Mouse (Mus musculus): ENCODE results near the gene Arpc5l. TPM values are rescaled to one million over a fixed set of nuclear protein-coding genes. Genes with fewer than 3 reads are reported as not detected.

Gene Arpc5l
- polyA plus RNA-seq, 1 experiment: 96.1 TPM

DNA sequence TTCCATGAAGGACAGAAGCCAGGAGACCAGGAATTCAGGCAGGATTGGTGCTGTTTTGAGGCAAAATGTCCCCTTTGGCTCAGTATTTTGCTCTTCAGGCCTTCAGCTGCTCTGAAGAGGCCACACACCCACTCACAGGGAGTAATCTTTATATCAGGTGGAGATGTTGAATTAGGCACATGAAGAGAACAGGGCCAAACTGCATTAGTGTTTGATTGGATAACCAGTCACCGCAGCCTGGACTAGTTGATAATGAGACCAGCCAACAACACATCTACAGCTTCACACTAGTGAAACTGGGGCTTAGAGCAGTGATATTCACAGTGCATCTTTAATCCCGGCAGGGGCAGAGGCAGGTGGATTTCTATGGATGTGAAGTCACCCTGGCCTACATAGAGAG is 16.2 kb upstream of the Arpc5l start:
- no peak for TF ChIP-seq GATA1 (IDR thresholded peaks at IDR 0.05; ENCODE audit: low read length)

GRCm38 (mm10) chr2:38992004-38992403 is 13.1 kb upstream of the Arpc5l start:
- no peak for TF ChIP-seq GATA1 (IDR thresholded peaks at IDR 0.05; ENCODE audit: low read length)

DNA sequence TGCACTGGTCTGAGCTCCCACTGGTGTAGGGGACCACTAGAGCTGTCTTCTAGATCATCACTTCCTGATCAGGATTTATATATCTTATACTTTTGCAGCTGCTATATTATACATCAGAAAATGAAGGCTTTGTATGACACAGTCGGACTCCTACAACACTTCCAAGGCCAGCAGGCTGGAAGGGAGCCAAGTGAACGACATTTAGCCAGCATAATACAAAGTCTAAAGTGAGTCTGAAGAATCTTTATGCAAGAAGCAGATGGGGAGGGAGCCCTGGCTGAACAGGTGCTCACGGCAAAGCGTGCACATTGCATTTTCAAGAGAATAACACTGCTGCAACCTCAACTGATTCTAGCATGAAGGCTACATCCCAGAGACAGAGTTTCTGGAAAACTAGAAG is 12.7 kb upstream of the Arpc5l start:
- TF ChIP-seq GATA1 (IDR thresholded peaks at IDR 0.05; ENCODE audit: low read length): no peak

GRCm38 (mm10) chr2:38997386-38998374 is 7.5 kb upstream of the Arpc5l start, which contains the start of gene Wdr38:
Gene Wdr38, plus strand, starts transcription at chr2:38997476.
- no peak for TF ChIP-seq GATA1 (IDR thresholded peaks at IDR 0.05; ENCODE audit: low read length)

- no peak for TF ChIP-seq GATA1 (IDR thresholded peaks at IDR 0.05; ENCODE audit: low read length)
Measured at GRCm38 (mm10) chr2:38999381-38999780, 5.8 kb upstream of the Arpc5l start.

DNA sequence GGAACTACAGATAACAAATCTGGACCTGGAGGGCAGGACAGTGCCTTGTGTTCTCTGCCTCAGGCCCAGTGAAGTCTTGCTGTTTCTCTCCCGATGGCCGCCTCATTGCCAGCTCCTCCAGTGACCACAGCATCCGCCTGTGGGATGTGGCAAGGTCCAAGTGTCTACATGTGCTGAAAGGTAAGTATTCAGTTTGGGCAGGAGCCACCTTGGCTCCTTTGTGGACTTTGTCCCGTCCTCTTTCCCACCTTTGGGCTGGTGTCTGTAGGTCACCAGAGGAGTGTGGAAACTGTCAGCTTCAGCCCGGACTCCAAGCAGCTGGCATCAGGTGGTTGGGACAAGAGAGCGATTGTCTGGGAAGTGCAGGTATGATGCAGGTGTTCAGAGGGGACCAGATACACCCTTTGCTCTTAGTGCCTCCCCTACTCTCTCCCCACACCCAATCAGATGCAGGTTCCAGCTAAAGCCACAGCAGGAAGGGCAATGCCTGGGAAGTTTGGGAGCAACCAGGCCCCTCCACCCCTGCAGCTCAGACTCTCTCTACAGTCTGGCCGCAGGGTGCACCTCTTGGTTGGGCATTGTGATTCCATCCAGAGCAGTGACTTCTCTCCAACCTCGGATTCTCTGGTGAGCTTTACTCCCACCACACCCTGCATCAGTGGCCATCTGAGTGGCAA is 5.1 kb upstream of the Arpc5l start:
- TF ChIP-seq GATA1 (IDR thresholded peaks at IDR 0.05; ENCODE audit: low read length): no peak

DNA sequence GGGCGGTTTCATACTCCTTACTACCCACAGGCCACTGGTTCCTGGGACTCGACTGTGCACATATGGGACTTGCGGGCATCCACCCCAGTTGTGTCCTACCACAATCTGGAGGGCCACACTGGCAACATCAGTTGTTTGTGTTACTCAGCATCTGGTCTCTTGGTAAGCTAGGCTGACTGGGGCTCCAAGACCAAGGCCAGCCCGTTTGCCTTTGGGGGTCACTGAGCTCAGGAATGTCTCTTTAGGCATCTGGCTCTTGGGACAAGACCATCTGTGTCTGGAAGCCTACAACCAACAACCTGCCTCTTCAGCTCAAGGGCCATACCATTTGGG is 4.6 kb upstream of the Arpc5l start:
- TF ChIP-seq GATA1 (IDR thresholded peaks at IDR 0.05; ENCODE audit: low read length): no peak

DNA sequence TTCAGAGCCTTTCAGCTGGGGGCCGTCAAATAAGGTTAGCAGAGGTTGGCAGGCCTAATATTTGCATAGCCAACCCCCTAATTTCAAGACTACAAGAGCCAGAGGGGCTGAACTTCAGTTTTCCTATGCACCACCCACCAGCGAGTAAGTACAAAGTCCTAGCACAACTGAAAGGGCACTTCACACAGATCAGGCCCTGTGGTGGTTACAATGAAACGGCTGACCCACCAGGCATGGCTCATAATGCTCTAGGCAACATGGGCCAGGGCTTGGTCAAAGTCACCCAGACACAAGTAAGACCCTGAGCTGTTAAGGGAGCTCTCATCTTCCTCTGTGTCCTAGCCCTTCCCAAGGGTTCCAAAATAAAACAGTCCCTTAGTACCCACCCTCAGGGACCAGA is 3.3 kb upstream of the Arpc5l start:
- TF ChIP-seq GATA1 (IDR thresholded peaks at IDR 0.05; ENCODE audit: low read length): no peak

- TF ChIP-seq GATA1 (IDR thresholded peaks at IDR 0.05; ENCODE audit: low read length): no peak
Measured at GRCm38 (mm10) chr2:39003106-39003505, 2.0 kb upstream of the Arpc5l start.

DNA sequence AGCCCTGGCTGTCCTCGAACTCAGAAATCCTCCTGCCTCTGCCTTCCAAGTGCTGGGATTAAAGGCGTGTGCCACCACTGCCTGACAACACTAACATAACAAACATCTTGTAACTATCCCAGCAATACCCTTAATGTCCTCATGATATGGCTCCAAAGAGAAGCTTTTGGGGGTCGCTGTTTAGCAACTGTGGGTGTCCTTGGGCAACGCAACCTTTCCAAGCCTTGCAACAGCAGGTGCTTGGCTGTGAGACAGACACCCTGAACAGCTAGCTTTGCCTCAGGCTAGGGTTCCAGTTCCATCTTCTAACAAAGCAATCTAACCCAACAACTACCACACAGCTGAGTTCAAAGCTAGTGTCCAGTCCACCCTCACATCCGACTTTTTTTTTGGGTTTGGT is 1.6 kb upstream of the Arpc5l start:
- TF ChIP-seq GATA1 (IDR thresholded peaks at IDR 0.05; ENCODE audit: low read length): no peak

DNA sequence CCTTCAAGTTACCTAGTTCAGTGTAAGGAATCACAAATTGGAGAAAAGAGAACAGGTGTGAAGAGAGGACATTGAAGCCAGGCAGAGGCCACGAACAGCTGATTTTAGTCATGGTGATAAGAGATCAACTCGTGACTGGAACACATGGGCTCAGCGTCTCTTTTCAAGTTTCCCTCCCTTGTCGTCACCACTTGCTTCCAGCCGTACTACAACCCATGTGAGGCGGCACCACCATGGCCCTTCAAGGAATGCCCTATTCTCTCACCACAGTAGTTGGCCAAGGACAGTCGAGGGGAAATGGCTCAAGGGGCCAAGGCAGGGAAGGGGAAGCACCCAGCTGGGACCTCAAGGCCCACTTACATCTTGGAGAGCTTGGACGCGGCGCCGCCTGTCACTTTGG is 776 bp upstream of the Arpc5l start:
- TF ChIP-seq GATA1 (IDR thresholded peaks at IDR 0.05; ENCODE audit: low read length): no peak

GRCm38 (mm10) chr2:39005574-39006079 is 479 bp downstream of the Arpc5l start, which contains the start of gene Rpl35:
Gene Rpl35, minus strand, starts transcription at chr2:39005624.
- TF ChIP-seq GATA1 (IDR thresholded peaks at IDR 0.05; ENCODE audit: low read length): no peak

DNA sequence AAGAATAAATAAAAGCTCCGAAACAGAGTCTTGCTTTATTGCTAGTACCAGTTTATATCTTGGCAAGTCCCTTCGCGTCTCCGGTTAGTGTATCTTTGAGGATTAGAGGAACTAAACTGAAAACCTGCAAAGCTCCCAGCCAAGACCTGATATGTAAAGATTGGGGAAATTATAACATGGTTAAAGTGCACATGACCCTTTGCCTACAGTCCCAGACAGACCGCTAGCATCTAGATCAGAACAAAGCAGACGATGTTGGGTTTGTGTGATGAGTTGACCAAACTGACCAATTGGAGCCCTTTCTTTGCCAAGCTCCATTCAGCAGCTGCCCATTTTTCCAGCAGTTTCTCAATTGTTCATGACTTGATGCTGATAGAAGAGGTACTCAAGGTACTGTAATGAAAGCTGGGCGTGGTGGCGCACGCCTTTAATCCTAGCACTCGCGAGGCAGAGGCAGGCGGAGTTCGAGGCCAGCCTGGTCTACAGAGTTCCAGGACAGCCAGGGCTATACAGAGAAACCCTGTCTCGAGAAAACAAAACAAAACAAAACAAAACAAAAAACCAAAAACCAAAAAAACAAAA is 1.1 kb downstream of the Arpc5l start:
- no peak for TF ChIP-seq GATA1 (IDR thresholded peaks at IDR 0.05; ENCODE audit: low read length)

DNA sequence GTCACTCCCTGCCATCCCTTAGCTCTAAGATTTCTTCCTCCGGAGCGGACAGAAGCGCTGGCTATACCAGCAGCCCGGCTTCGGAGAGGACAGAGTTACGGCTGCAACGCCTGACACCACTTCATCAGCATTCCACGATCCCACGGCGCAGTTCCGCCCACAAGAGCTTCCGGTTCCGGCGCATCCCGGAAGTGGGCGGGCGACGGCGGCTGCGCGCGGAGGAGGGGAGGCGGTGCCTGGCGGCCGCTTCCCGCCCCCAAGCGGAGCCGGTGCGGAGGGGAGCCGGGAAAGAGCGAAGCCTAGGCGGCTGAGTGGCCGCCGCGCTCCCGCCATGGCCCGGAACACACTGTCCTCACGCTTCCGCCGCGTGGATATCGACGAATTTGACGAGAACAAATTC is 2.7 kb downstream of the Arpc5l start:
- no peak for TF ChIP-seq GATA1 (IDR thresholded peaks at IDR 0.05; ENCODE audit: low read length)

DNA sequence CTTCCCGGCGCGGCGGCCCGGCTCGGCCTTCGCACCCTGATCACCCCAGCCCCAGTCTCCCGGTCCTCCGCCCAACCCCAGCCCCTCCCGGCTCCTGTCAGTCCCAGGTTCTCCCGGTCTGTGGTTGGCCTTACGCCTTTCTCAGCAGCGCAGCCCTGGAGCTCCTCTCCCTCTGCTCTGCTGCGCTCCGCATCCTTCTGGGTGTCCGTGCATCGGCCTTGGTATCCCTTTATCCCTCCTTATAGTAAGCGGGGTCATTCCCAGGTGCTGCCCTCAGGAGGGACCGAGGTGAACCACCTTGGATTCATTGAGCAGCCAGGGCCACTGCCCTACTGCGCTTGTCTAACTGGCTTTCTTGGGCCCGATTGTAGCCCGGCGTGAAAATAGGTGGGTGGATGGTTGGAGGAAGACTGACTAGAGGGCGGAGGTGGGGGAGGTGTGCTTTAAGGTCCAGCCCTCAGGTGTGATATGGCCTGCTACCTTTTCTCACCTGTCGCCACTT is 3.3 kb downstream of the Arpc5l start:
- TF ChIP-seq GATA1 (IDR thresholded peaks at IDR 0.05; ENCODE audit: low read length): no peak

GRCm38 (mm10) chr2:39008954-39009365 is 3.8 kb downstream of the Arpc5l start:
- no peak for TF ChIP-seq GATA1 (IDR thresholded peaks at IDR 0.05; ENCODE audit: low read length)
